Mouse (Mus musculus): ENCODE data around the gene Kdm1a.

Kdm1a gene

GRCm38 (mm10) chr4:136602568-136602967, at the start of gene Kdm1a:
Gene Kdm1a (minus strand): TSS chr4:136602723.
- DNase-seq (ENCODE audit: low spot score in 2 of 2), result peak; percentile 96 to 98

GRCm38 (mm10) chr4:136651882-136652527, 49.5 kb upstream of the Kdm1a start:
- DNase-seq (ENCODE audit: low spot score in 2 of 2), result no peak

GRCm38 (mm10) chr4:136651357-136651811, 48.9 kb upstream of the Kdm1a start:
- no peak for DNase-seq (ENCODE audit: low spot score in 2 of 2)

- DNase-seq (ENCODE audit: low spot score in 2 of 2), result no peak
Measured at GRCm38 (mm10) chr4:136650261-136650660, 47.7 kb upstream of the Kdm1a start.

GRCm38 (mm10) chr4:136649480-136650196, 47.1 kb upstream of the Kdm1a start:
- DNase-seq (ENCODE audit: low spot score in 2 of 2), result no peak

- DNase-seq (ENCODE audit: low spot score in 2 of 2), result peak; percentile 68 to 85
Measured at GRCm38 (mm10) chr4:136648922-136649479, 46.5 kb upstream of the Kdm1a start.

GRCm38 (mm10) chr4:136638890-136639289, 36.4 kb upstream of the Kdm1a start:
- no peak for DNase-seq (ENCODE audit: low spot score in 2 of 2)

- no peak for DNase-seq (ENCODE audit: low spot score in 2 of 2)
Measured at GRCm38 (mm10) chr4:136638230-136638750, 35.8 kb upstream of the Kdm1a start.

- no peak for DNase-seq (ENCODE audit: low spot score in 2 of 2)
Measured at GRCm38 (mm10) chr4:136637563-136638229, 35.2 kb upstream of the Kdm1a start.

- DNase-seq (ENCODE audit: low spot score in 2 of 2), result no peak
Measured at GRCm38 (mm10) chr4:136636983-136637562, 34.5 kb upstream of the Kdm1a start.

GRCm38 (mm10) chr4:136636511-136636910, 34.0 kb upstream of the Kdm1a start:
- DNase-seq (ENCODE audit: low spot score in 2 of 2), result no peak

- no peak for DNase-seq (ENCODE audit: low spot score in 2 of 2)
Measured at GRCm38 (mm10) chr4:136635995-136636394, 33.5 kb upstream of the Kdm1a start.

GRCm38 (mm10) chr4:136631237-136631994, 28.9 kb upstream of the Kdm1a start:
- no peak for DNase-seq (ENCODE audit: low spot score in 2 of 2)

GRCm38 (mm10) chr4:136626590-136626989, 24.1 kb upstream of the Kdm1a start:
- DNase-seq (ENCODE audit: low spot score in 2 of 2), result peak; percentile 14 to 37

- no peak for DNase-seq (ENCODE audit: low spot score in 2 of 2)
Measured at GRCm38 (mm10) chr4:136622388-136622787, 19.9 kb upstream of the Kdm1a start, which contains the start of gene Lactbl1. Gene Lactbl1 (plus strand): TSS chr4:136622621.

- no peak for DNase-seq (ENCODE audit: low spot score in 2 of 2)
Measured at GRCm38 (mm10) chr4:136621956-136622355, 19.4 kb upstream of the Kdm1a start.

- DNase-seq (ENCODE audit: low spot score in 2 of 2), result peak; percentile 13 to 32
Measured at GRCm38 (mm10) chr4:136621336-136621735, 18.8 kb upstream of the Kdm1a start.

GRCm38 (mm10) chr4:136613657-136614056, 11.1 kb upstream of the Kdm1a start:
- DNase-seq (ENCODE audit: low spot score in 2 of 2), result no peak

GRCm38 (mm10) chr4:136610387-136610856, 7.9 kb upstream of the Kdm1a start, which contains the start of gene Tex46:
Gene Tex46 (plus strand): TSS chr4:136610437.
- no peak for DNase-seq (ENCODE audit: low spot score in 2 of 2)

- no peak for DNase-seq (ENCODE audit: low spot score in 2 of 2)
Measured at GRCm38 (mm10) chr4:136605756-136606485, 3.4 kb upstream of the Kdm1a start.

Data from spleen, postnatal 10 days (tissue).